Mouse (Mus musculus): ENCODE measurements around the gene Hpn.

- TF ChIP-seq CTCF (IDR thresholded peaks at IDR 0.05; ENCODE audit: borderline replicate concordance, extremely low read depth, insufficient read depth, insufficient read length) (no peak), POLR2A (IDR thresholded peaks at IDR 0.05; ENCODE audit: borderline replicate concordance, extremely low read depth, insufficient read depth, insufficient read length, poor library complexity, severe bottlenecking) (no peak)
Observed at GRCm38 (mm10) chr7:31128157-31128705, 13.1 kb upstream of the Hpn start.

Measured in brain, embryonic 14.5 days (tissue).